Mouse (Mus musculus) heart, postnatal 4 days (tissue): ENCODE measurements around the gene Aspdh. TPM values are rescaled to one million over a fixed set of nuclear protein-coding genes. Genes with fewer than 3 reads are reported as not detected.

Experiments
- DNase-seq: peaks from one replicate; pipeline ENCODE4 v3.0.0; 2021
- total RNA-seq, 2 experiments: library from RNA; stranded (reverse); gene quantifications; 2 replicates each; pipeline ENCODE4 v1.2.3; 2021

Aspdh gene
- total RNA-seq, 2 experiments from 2014 or later, result 2.2 TPM

DNA sequence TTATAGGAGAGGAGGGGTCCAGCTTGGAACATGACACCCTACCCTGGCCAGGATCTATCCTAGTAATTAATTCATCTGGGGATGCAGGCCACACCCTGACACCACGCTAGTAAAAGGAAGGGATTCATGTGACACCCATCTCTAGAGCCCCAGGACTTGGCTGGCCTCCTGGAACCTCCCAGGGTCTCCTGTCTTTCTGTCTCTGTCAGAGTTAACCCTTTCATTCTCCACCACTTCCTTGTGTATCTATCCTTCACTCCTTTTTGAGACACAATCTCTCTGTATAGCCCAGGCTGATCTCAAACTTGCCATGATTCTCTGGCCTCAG is 7.3 kb downstream of the Aspdh start:
- no peak for DNase-seq

DNA sequence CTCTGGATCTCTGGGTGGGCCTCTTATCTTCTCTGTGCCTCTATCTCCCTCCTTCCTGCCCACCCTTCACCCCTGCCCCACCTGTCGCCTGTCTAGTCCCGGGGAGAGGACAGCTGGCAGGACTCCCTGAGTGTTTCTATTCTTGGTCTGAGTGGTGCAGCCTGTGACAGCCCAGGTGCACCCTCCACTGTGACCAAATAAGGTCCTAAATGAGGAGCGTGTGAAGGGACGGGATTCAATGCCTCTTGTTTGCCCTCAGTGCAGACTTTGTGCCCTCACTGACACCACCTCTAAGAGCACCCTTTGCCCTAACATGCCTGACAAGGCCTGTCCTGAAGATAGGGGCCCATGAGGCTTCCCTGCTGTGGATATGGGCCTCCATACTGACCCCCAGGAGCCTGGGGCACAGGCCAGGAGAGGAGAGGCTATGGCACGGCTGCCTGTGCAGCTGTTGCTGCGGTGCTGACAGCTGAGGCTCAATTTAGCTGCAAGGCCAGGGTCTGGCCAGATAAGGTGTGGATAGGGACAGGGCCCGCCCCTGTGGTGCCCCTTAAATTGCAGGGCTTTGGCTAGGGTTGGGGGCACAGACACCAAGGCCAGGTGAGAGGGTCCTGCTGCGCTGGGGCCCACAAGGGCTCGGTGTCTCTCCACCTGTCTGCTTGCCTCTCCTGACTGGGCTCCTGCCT is 7.9 kb downstream of the Aspdh start:
- DNase-seq, result peak; percentile 84

DNA sequence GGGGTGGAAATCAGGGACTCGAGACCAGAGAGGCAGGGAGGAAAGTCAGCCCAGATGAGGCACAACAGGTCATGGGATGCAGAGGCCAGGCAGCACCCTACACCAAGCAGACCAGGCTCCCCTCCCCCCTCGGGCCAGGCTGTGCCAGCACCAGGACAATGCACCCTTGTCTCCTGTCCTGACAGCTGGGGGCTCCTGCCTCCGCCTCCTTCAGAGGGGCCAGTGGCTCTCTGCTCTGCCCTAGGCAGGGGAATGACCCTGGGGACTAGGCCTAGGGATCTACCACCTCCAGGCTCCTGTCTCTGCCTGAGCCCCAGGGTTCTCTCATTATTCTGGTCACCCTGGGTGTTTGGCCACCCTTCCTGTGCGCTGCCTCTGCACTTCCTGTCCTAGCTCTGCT is 9.2 kb downstream of the Aspdh start:
- DNase-seq, result peak; percentile 88

DNA sequence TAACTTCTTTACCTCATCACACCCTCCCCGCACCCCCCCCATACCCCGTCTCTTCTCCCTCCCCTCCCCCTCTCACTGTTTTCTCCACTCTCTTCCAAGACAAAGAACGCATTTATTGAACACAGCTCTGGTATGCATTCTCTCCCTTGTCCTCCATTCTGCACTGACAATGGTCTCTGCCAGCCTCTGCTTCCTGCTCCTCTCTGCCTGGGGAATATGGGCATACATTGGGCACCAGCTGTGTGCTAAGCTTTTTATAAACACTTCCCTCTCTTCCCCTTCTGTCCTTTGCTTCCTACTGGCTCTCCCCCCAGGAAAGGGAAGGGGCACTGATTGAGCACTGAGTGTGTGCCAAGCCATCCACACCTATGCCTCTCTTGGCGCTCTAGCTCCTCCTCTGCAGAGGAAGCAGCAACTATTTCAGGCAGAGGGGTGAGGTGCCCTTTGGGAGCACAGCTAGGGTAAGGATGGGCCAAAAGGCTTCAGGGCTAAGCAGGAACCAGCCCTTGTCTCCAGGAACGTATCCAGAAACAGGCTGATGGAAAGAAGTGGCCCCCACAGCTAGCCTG is 9.9 kb downstream of the Aspdh start:
- no peak for DNase-seq

GRCm38 (mm10) chr7:44482836-44483435 is 17.7 kb downstream of the Aspdh start:
- DNase-seq, result no peak

DNA sequence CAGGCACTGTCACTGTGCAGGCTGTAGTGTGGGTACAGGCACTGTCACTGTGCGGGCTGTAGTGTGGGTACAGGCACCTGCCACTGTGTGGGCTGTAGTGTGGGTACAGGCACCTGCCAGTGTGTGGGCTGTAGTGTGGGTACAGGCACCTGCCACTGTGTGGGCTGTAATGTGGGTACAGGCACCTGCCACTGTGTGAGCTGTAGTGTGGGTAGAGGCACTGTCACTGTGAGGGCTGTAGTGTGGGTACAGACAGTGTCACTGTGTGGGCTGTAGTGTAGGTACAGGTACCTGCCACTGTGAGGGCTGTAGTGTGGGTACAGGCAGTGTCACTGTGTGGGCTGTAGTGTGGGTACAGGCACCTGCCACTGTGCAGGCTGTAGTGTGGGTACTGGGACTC is 18.9 kb downstream of the Aspdh start:
- DNase-seq, result no peak

DNA sequence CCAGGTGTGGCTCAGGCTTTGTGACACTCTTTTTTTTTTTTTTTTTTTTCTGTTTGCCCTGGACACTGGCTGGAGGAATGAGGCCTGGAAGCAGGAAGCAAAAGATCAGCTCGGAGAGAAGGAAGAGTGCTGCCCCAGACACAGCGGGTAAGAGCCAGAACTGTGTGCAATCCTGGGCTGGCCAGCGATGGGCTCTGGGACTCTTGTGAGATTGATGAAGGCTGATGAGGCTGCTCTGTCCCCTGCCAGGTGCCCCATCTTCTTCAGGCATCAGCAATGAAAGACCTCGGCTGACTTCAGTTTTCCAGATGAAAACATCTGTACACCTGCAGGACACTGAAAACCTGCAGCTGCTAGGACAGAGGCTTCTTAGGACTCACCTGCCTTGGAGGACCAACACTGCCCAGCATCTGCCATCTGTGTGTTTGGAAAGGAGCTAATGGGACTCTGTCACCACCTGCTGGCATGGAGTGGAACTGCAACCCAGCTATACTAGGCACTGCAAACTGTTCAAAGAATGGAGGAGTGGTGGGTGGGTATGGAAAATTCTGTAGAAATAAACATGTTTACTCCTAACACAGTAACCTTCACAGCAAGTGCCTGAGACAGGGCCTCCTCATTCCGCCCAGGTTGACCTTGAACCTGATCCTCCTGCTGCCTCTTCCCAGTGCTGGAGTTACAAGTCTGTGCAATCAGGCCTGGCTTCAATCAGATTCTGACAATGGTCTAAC is 19.8 kb downstream of the Aspdh start:
- peak; percentile 86 for DNase-seq

DNA sequence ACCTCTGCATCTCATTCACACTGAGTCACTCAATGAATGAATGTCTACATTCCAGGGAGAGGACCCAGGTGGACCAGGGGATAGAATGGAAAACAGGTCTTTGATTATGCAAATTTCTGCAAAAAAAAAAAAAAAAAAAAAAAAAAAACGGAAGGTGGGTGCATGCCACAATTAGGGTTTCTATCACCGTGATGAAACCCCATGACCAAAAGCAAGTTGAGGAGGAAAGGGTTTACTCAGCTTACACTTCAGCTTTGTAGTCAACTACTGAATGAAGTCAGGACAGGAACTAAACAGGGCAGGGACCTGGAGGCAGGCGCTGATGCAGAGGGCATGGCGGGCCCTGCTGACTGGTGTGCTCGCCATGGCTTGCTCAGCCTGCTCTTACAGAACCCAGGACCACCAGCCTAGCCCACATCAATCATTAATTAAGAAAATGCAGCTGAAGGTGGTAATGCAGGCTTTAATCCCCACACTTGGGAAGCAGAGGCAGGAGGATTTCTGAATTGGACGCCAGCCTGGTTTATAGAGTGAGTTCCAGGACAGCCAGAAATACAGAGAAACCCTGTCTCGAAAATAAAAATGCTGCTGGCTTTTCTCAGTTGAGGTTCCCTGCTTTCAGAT is 20.5 kb downstream of the Aspdh start:
- DNase-seq, result no peak

GRCm38 (mm10) chr7:44486927-44487575 is 21.9 kb downstream of the Aspdh start:
- DNase-seq, result peak; percentile 4

DNA sequence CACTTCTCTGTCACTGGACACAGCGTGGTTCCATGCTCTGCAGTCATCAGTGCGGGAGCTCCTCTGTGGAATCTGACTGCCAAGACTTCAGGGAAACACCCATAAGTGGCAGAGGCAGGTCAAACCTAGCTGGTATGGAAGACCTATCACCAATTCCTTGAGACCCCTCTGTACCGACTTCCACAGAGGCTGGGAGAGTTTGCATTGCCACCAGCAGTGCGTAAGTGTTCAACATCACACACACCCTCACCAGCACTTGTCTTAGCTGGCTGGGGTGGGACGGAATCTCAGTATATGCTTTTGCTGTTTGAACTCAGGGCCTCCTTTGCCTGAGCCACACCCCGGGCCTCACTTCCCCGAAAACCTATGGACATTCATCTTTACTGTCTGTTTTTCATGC is 22.7 kb downstream of the Aspdh start:
- no peak for DNase-seq

GRCm38 (mm10) chr7:44488545-44488944 is 23.4 kb downstream of the Aspdh start:
- peak; percentile 12 for DNase-seq

- DNase-seq, result no peak
These were observed 25.1 kb downstream of the Aspdh start for GRCm38 (mm10) chr7:44490281-44490680.

DNA sequence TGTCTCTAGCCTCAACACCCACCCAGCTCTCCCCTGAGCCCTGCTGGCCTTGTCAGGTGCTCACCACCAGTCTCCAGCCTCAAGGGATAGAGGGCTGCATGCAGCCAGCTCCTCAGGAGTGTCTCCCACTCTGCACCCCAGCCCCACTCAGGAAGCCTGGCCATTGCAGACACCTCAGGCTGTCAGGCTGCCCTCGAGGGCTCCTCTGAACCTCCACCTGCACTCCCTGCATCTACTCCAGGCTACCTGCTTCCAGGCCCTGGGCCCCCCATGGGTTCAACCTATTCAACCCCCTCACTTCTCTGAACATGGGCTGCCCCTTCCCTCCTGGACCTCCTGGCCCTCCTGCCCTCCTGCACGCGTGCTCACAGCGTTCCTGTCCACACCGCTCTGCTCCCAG is 26.2 kb downstream of the Aspdh start:
- DNase-seq, result no peak

- no peak for DNase-seq
These were observed 27.1 kb downstream of the Aspdh start for GRCm38 (mm10) chr7:44492166-44492826.

- DNase-seq, result no peak
These were observed 29.5 kb downstream of the Aspdh start for GRCm38 (mm10) chr7:44494681-44495080.

GRCm38 (mm10) chr7:44495086-44495485 is 29.9 kb downstream of the Aspdh start:
- no peak for DNase-seq

- DNase-seq, result peak; percentile 97
These were observed 31.0 kb downstream of the Aspdh start, which contains the start of the genes Emc10 and Fam71e1 for GRCm38 (mm10) chr7:44495992-44496770. Emc10 (minus strand) TSS chr7:44496529. Fam71e1 (plus strand) TSS chr7:44496581.

DNA sequence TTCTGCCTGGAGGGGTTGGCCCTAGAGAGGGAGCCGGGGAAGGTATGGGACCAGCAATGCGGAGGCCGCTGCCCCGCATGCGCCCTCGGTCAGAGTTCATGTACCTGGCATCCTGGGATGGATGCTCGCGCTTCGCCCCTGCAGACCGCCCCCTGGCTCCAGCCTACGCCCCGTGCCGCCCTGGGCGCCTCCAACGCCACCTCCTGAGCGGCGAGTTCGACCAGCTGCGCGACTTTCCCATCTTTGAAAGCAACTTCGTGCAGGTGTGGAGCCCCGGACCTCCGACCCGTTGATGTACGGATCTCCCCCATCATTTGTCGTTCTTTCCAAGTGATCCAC is 31.5 kb downstream of the Aspdh start:
- no peak for DNase-seq

DNA sequence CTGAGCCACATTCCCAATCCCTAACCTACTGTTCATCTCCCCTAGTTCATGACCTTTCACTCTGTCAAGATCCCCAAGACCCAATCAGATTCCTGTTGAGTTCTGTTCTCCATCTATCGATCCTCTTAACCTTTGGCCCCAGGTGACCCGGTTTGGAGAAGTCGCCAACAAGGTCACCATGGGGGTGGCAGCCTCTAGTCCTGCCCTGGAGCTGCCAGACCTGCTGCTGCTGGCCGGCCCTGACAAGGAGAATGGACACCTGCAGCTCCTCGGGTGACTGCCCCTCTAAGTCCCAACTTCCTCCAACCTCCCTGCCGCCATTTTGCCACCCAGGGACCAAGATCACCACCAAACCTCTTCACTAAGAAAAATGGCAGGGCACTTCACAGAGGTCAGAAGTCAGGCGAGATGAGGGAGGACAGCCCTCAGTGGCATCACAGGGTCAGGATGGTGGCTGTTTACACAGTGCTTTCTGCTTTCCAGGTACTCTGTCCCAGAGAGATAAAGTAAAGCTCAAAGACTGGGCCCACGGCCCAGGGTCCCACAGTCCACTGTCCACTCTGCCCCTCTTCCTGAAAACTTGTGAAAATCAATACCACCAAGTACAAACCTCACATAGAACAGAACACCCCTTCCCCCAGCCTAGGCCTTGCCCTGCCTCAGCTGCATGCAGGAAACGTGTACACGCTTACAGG is 32.3 kb downstream of the Aspdh start:
- DNase-seq, result no peak

- DNase-seq, result no peak
These were observed 33.7 kb downstream of the Aspdh start for GRCm38 (mm10) chr7:44498922-44499321.

DNA sequence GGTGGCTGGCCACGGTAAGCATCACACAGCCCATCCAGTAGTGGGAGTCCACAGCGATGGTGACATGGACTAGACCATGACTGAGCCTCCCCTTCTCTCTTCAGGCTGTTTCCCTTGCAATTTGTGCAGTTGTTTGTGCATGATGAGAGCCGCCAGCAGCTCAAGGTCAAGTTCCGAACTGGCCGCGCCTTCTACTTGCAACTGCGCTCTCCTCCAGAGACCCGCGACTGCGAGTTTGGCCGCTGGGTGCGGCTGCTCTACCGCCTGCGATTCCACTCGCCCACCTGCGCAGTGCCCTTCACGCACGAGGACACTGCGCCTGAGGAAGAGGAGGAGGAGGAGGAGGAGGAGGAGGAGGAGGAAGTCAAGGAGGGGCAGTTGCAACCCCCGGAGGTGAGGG is 34.9 kb downstream of the Aspdh start:
- no peak for DNase-seq
